Mouse (Mus musculus): ENCODE data around the gene Msh5.

DNA sequence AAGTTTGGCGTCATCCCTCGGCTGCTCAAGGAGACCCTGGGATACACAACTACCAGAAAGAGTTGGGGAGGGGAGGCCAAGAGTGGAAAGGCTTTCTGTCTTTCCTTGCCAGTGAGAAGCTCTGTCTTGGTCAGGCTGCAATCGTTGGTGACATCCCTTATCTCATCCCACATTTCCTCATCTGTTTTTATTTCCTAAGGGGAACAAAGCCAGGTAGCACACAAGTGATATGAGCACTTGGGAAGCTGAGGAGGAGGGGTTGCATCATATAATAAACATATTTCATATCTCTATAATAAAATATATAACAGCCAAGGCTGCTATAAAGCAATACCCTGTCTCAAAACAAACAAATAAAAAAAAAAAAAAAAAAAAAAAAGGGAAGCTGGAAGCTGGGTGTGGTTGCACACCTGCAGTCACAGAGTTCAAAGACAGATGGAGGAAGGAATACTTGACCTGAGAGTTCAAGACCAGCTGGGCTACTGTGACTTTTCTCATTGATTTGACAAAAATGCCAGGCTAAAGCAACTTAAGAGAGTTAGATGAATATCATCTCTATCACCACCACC lies 37.5 kb upstream of the Msh5 start:
- TF ChIP-seq CTCF (IDR thresholded peaks at IDR 0.05; ENCODE audit: control insufficient read depth, insufficient read depth, low read length) (no peak), POLR2A (IDR thresholded peaks at IDR 0.05; ENCODE audit: borderline replicate concordance, control insufficient read depth, low read depth, low read length) (no peak)

Data from bone marrow, adult 2 months (tissue).